Mouse (Mus musculus) MEL (cell line): ENCODE data around the gene Rnd2. TPM values are rescaled to one million over a fixed set of nuclear protein-coding genes. Genes with fewer than 3 reads are reported as not detected.

Experiments used
- DNase-seq: peaks from one replicate; pipeline ENCODE4 v3.0.0; 2011; ENCODE audit warnings: low read depth, low spot score
- H3K27ac ChIP-seq: 2 replicates; pipeline ENCODE4 v1.5.1; 2012; ENCODE audit warnings: low read depth, mild to moderate bottlenecking, control low read depth, low read length, moderate library complexity; ENCODE audit not compliant: control insufficient read depth
- H3K27me3 ChIP-seq, 2 experiments: fragments of 150-350 bp in 1 of 2; sonication (generic) in 1 of 2; 2 replicates each; pipeline ENCODE4 v1.6.1; 2012; ENCODE audit warnings: low read length in 2 of 2, mild to moderate bottlenecking in 2 of 2, improper control_type of control experiment in 1 of 2, moderate library complexity in 1 of 2; ENCODE audit not compliant: insufficient read depth in 2 of 2, control insufficient read depth in 1 of 2
- H3K36me3 ChIP-seq, 2 experiments: 2 replicates each; pipeline ENCODE4 v1.6.1; 2012 to 2014; ENCODE audit warnings: low read length in 2 of 2, improper control_type of control experiment in 1 of 2, inconsistent platforms in 1 of 2, mild to moderate bottlenecking in 1 of 2; ENCODE audit not compliant: insufficient read depth in 2 of 2, control insufficient read depth in 1 of 2
- H3K4me1 ChIP-seq, 2 experiments: fragments of 150-350 bp in 1 of 2; sonication (generic) in 1 of 2; 2 replicates each; pipeline ENCODE4 v1.6.1; 2012; ENCODE audit warnings: low read length in 2 of 2, improper control_type of control experiment in 1 of 2, mild to moderate bottlenecking in 1 of 2; ENCODE audit not compliant: insufficient read depth in 2 of 2, control insufficient read depth in 1 of 2
- H3K4me3 ChIP-seq, 2 experiments: fragments of 150-350 bp in 1 of 2; sonication (generic) in 1 of 2; 2 replicates each; pipeline ENCODE4 v1.5.1; 2012; ENCODE audit warnings: low read depth in 2 of 2, low read length in 2 of 2, mild to moderate bottlenecking in 2 of 2, moderate library complexity in 2 of 2, control low read depth in 1 of 2, improper control_type of control experiment in 1 of 2; ENCODE audit not compliant: control insufficient read depth in 1 of 2, insufficient read depth in 1 of 2
- H3K79me2 ChIP-seq: 2 replicates; pipeline ENCODE4 v1.6.1; 2012; ENCODE audit warnings: mild to moderate bottlenecking, low read length, moderate library complexity; ENCODE audit not compliant: control insufficient read depth, poor library complexity, insufficient read depth
- H3K9ac ChIP-seq: 2 replicates; pipeline ENCODE4 v1.6.1; 2012; ENCODE audit warnings: low read depth, mild to moderate bottlenecking, control low read depth, low read length, moderate library complexity; ENCODE audit not compliant: control insufficient read depth, poor library complexity, severe bottlenecking
- H3K9me3 ChIP-seq: fragments of 150-350 bp; sonication (generic); replicated peaks from 2 replicates; pipeline ENCODE4 v1.6.1; 2012; ENCODE audit warnings: mild to moderate bottlenecking, low read length, improper control_type of control experiment, moderate library complexity; ENCODE audit not compliant: insufficient read depth
- CHD2 ChIP-seq: IDR thresholded peaks from 2 replicates; pipeline ENCODE4 v1.6.1; 2011; ENCODE audit warnings: low read length, improper control_type of control experiment
- GATA1 ChIP-seq: IDR thresholded peaks from 2 replicates; pipeline ENCODE4 v1.6.1; 2011; ENCODE audit warnings: low read depth, low read length, improper control_type of control experiment
- HCFC1 ChIP-seq: IDR thresholded peaks from 2 replicates; pipeline ENCODE4 v1.6.1; 2012; ENCODE audit warnings: low read depth, mild to moderate bottlenecking, inconsistent platforms, low read length, improper control_type of control experiment, moderate library complexity
- MAZ ChIP-seq: IDR thresholded peaks from 2 replicates; pipeline ENCODE4 v1.6.1; 2012; ENCODE audit warnings: low read depth, mild to moderate bottlenecking, inconsistent platforms, low read length, improper control_type of control experiment
- MXI1 ChIP-seq: IDR thresholded peaks from 2 replicates; pipeline ENCODE4 v1.6.1; 2011; ENCODE audit warnings: mild to moderate bottlenecking, low read depth, low read length, improper control_type of control experiment
- MYB ChIP-seq: IDR thresholded peaks from 2 replicates; pipeline ENCODE4 v1.6.1; 2011; ENCODE audit warnings: mild to moderate bottlenecking, low read depth, low read length, improper control_type of control experiment
- MYC ChIP-seq: IDR thresholded peaks from 2 replicates; pipeline ENCODE4 v1.6.1; 2011; ENCODE audit warnings: low read depth, mild to moderate bottlenecking, low read length, improper control_type of control experiment, moderate library complexity
- NELFE ChIP-seq: IDR thresholded peaks from 2 replicates; pipeline ENCODE4 v1.6.1; 2011; ENCODE audit warnings: low read depth, low read length, improper control_type of control experiment
- NRF1 ChIP-seq: IDR thresholded peaks from 2 replicates; pipeline ENCODE4 v1.6.1; 2014; ENCODE audit warnings: low read depth, mild to moderate bottlenecking, inconsistent platforms, low read length, improper control_type of control experiment, moderate library complexity; ENCODE audit not compliant: poor library complexity, insufficient read depth, severe bottlenecking
- POLR2A ChIP-seq, 2 experiments: IDR thresholded peaks; 2 replicates each; pipeline ENCODE4 v1.6.1; 2011 to 2012; ENCODE audit warnings: low read length in 2 of 2, mild to moderate bottlenecking in 2 of 2, control low read depth in 1 of 2, improper control_type of control experiment in 1 of 2, low read depth in 1 of 2, moderate library complexity in 1 of 2; ENCODE audit not compliant: control insufficient read depth in 1 of 2, insufficient read depth in 1 of 2, poor library complexity in 1 of 2
- POLR2AphosphoS2 ChIP-seq: IDR thresholded peaks from 2 replicates; pipeline ENCODE4 v1.6.1; 2011; ENCODE audit warnings: low read length, improper control_type of control experiment
- SMC3 ChIP-seq: IDR thresholded peaks from 2 replicates; pipeline ENCODE4 v1.6.1; 2011; ENCODE audit warnings: low read depth, low read length, improper control_type of control experiment
- UBTF ChIP-seq: IDR thresholded peaks from 2 replicates; pipeline ENCODE4 v1.6.1; 2012; ENCODE audit warnings: low read depth, mild to moderate bottlenecking, inconsistent platforms, low read length, improper control_type of control experiment, moderate library complexity, borderline replicate concordance; ENCODE audit not compliant: insufficient read depth
- USF1 ChIP-seq: IDR thresholded peaks from 2 replicates; pipeline ENCODE4 v1.6.1; 2014; ENCODE audit warnings: low read depth, mild to moderate bottlenecking, inconsistent platforms, low read length, improper control_type of control experiment, moderate library complexity
- ZMIZ1 ChIP-seq: IDR thresholded peaks from 2 replicates; pipeline ENCODE4 v1.6.1; 2012; ENCODE audit warnings: low read depth, mild to moderate bottlenecking, inconsistent platforms, low read length, improper control_type of control experiment, moderate library complexity
- ZNF384 ChIP-seq: IDR thresholded peaks from 2 replicates; pipeline ENCODE4 v1.6.1; 2012; ENCODE audit warnings: low read depth, mild to moderate bottlenecking, inconsistent platforms, low read length, improper control_type of control experiment
- polyA plus RNA-seq, 2 experiments: library from polyadenylated mRNA; stranded (reverse) in 1 of 2; unstranded in 1 of 2; fragments of >175 nt in 1 of 2; fragments of >200 nt in 1 of 2; gene quantifications; 2 replicates each; pipeline versions ENCODE4 v1.2.1 to v1.2.4; 2012; ENCODE audit warnings: low replicate concordance in 2 of 2, low read depth in 1 of 2; ENCODE audit not compliant: insufficient read length in 2 of 2, insufficient read depth in 1 of 2, missing spikeins in 1 of 2
- total RNA-seq: library from RNA; depleted of rRNA; stranded (reverse); fragments of 300-350 nt; gene quantifications from 2 replicates; pipeline ENCODE4 v1.2.3, GENCODE M21; 2012

Gene Rnd2
- total and polyA plus RNA-seq, 3 experiments: 4.2 to 18.6 TPM; not detected in 1

DNA sequence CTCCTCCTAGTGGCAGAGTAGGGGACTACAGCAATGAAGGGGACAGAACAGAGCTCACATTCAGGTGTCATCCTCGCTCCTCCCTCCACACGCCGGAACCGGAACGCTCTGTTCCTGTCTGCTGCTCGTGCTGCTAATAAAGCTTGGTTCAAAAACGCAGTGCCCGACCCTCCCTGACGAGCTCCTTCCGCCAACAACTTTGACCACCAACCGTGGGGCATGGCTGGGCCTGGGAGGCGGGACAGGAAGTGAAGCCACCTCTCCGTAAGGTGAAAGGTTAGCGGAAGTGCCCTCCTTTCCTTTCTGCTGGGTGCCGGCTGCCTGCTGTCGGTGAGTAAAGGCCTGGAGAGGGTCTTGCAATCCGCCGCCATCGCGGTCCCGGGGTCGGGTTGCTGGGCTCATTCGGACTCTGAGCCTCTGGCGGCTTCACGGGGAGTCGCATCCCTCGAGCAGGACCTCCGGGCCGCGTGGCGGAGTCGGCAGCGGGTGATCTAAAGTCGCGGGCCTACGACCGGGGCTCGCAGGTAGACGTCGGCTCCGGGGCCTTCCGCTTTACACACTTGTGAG is 22.6 kb upstream of the Rnd2 start, which contains the start of gene Rpl27 (continued):
- TF ChIP-seq SMC3 (no peak; the same call in 1 of the 2 replicates), HCFC1 (peak; percentile 96), POLR2AphosphoS2 (peak; percentile 97)

DNA sequence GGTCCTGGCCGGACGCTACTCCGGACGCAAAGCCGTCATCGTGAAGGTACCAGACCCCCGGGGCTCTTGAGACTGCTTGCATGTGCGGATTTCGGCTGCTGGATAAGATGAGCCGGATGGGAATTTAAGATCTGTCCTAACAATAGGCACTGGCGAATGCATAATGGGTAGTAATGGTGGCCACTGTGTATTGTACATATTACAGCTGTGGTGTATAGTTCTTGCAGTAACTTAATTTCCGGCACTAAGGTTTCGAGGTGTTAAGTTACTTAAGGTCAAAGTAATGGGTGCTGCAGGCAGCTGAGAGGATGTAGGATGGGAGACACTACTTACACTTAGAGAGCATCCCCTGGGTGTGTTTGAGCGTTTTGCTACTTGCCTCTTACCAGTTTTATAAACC is 22.0 kb upstream of the Rnd2 start:
- H3K9ac ChIP-seq: peak overlapping the region; percentile 91
- TF ChIP-seq POLR2A (IDR thresholded peaks at IDR 0.05; ENCODE audit: control insufficient read depth in 1 of 2, insufficient read depth in 1 of 2, low read depth in 1 of 2, low read length in 2 of 2, poor library complexity in 1 of 2): 0 out of 4 replicates have a peak, but pooled peaks of 1 of the 2 experiments have one; percentile 2
- TF ChIP-seq USF1: no peak
- TF ChIP-seq NRF1: no peak
- TF ChIP-seq MAZ: no peak
- TF ChIP-seq, all 39 proteins: peak for 1
- no peaks in the 10 kb centered on the region for H3K27me3 ChIP-seq
- peaks cover 4 to 16% of the 10 kb centered on the region in 2 experiments; a peak in 3 of 4 replicates for H3K4me1 ChIP-seq
- H3K27ac ChIP-seq: peak overlapping the region; percentile 81
- peak; percentile 64 for DNase-seq
- H3K79me2 ChIP-seq: peaks cover 29% of the 10 kb centered on the region
- no peaks in the 10 kb centered on the region for H3K9me3 ChIP-seq
- H3K36me3 ChIP-seq: peaks cover 19 to 20% of the 10 kb centered on the region in 2 experiments
- peak overlapping the region; percentile 89 to 93 for H3K4me3 ChIP-seq

DNA sequence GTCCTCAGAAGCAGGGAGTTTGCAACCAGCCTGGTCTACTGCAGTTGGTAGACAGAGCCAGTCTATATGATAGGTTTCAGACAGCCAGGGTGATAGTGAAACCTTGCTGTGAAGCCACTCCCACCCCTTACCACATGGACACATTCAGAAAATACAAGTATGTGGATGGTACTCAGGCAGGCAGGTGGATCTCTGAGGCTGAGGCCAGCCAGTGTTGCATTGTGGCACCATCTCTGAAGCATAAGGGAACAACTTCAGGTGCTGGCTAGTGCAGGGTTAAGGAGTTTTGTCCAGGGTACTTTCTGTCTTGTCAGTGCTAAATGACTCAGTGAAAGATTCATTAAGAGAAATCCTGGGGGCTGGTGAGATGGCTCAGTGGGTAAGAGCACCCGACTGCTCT is 18.5 kb upstream of the Rnd2 start:
- Histone ChIP-seq H3K9ac (no peak overlapping the region), H3K79me2 (peaks cover 30% of the 10 kb centered on the region), H3K9me3 (no peaks in the 10 kb centered on the region), H3K4me3 (no peak overlapping the region), H3K4me1 (peaks cover 11 to 28% of the 10 kb centered on the region in 2 experiments), H3K27me3 (no peaks in the 10 kb centered on the region), H3K27ac (peak overlapping the region; percentile 0; the same call in 1 of the 2 replicates), H3K36me3 (peaks cover 19 to 28% of the 10 kb centered on the region in 2 experiments)
- TF ChIP-seq UBTF: no peak
- no peak for TF ChIP-seq ZNF384
- TF ChIP-seq ZMIZ1: peak; percentile 71
- peak; percentile 98 for TF ChIP-seq POLR2AphosphoS2
- TF ChIP-seq MYB: peak; percentile 11; the same call in 1 of the 2 replicates
- TF ChIP-seq MXI1: peak; percentile 28; the same call in 1 of the 2 replicates
- 0 out of 2 replicates have a peak, but pooled peaks have one; percentile 3 for TF ChIP-seq NELFE
- 0 out of 2 replicates have a peak, but pooled peaks have one; percentile 27 for TF ChIP-seq CHD2
- no peak for TF ChIP-seq GATA1
- TF ChIP-seq MYC: peak; percentile 74; the same call in 1 of the 2 replicates
- TF ChIP-seq POLR2A (IDR thresholded peaks at IDR 0.05; ENCODE audit: control insufficient read depth in 1 of 2, insufficient read depth in 1 of 2, low read depth in 1 of 2, low read length in 2 of 2, poor library complexity in 1 of 2): peak in 1 of 2 experiments; percentile 63; a peak in 1 of 4 replicates
- peak; percentile 9 for TF ChIP-seq SMC3
- peak; percentile 83 for DNase-seq
